Mouse (Mus musculus) kidney, postnatal 4 days (tissue): ENCODE measurements at regions not wholly inside any gene's neighbourhood (a gene's known extent, or its start where the extent isn't known, plus 50 kb on each side); places are given as distances from the start of the nearest gene placed in this dataset.
A peak's percentile ranks its signal among the peaks of the same experiment; 100 is the strongest.

Experiments
- DNase-seq, 2 experiments: peaks; one replicate each; pipeline ENCODE4 v3.0.0; 2021; ENCODE audit warnings: mixed read lengths in 2 of 2

- no peak for DNase-seq
Measured at GRCm38 (mm10) chr2:169033181-169033580, 77.8 kb upstream of the Zfp64 start.

GRCm38 (mm10) chr2:169028531-169029114, 73.2 kb upstream of the Zfp64 start:
- DNase-seq: no peak

GRCm38 (mm10) chr2:169019037-169019436, 63.6 kb upstream of the Zfp64 start:
- DNase-seq: no peak

GRCm38 (mm10) chr2:169010271-169010670, 54.9 kb upstream of the Zfp64 start:
- no peak for DNase-seq

GRCm38 (mm10) chr2:169008756-169009155, 53.4 kb upstream of the Zfp64 start:
- peak; percentile 30 to 49 for DNase-seq

GRCm38 (mm10) chr2:169008333-169008732, 52.9 kb upstream of the Zfp64 start:
- no peak for DNase-seq

- DNase-seq: peak in 1 of 2 experiments; percentile 35
Measured at GRCm38 (mm10) chr2:169006549-169006948, 51.2 kb upstream of the Zfp64 start.

GRCm38 (mm10) chr2:169005810-169006209, 50.4 kb upstream of the Zfp64 start:
- no peak for DNase-seq
